Mouse (Mus musculus): ENCODE measurements around the gene Clic4. TPM values are rescaled to one million over a fixed set of nuclear protein-coding genes. Genes with fewer than 3 reads are reported as not detected.

Clic4 gene
- polyA plus RNA-seq, 1 experiment from 2014 or later = 185 TPM

DNA sequence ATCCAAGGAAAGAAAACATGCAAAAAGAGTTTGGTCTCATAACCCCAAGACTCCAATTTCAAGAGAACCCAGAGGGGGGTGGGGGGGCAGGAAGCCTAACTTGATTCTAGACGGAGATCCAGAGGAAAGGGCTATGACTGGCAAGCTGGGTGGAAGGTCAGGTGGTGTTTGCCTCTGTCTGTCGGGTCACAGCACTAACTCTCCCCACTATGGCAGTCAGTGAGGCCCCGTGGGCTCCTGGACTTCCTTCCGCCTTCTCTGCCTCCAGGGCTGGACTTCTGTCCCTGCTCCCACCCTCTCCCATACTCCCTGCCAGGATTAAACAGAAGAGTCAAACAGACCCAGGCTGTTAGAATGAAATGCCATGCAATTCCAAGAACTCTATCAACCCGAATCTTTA, 30.9 kb downstream of the Clic4 start:
- H3K4me2 ChIP-seq = no peak overlapping the region
- H3K4me3 ChIP-seq = no peak overlapping the region
- peaks cover 52% of the 10 kb centered on the region for H3K4me1 ChIP-seq
- H3K27me3 ChIP-seq = no peaks in the 10 kb centered on the region
- H3K27ac ChIP-seq = peak overlapping the region; percentile 70
- H3K9me3 ChIP-seq = no peaks in the 10 kb centered on the region
- peaks cover 11% of the 10 kb centered on the region; the same call in 1 of the 2 replicates for H3K36me3 ChIP-seq
- ATAC-seq (ENCODE audit: borderline replicate concordance, extremely low read depth, low FRiP score, low TSS enrichment) = peak; percentile 33; the same call in 1 of the 2 replicates
- WGBS = 21% methylated on average over 5 of the region's 5 CpGs
- no peak overlapping the region for H3K9ac ChIP-seq

GRCm38 (mm10) chr4:135241106-135241505, 31.5 kb downstream of the Clic4 start:
- Histone ChIP-seq H3K4me3 (no peak overlapping the region), H3K27ac (peak overlapping the region; percentile 70), H3K4me2 (no peak overlapping the region), H3K36me3 (peaks cover 11% of the 10 kb centered on the region; the same call in 1 of the 2 replicates), H3K4me1 (peaks cover 52% of the 10 kb centered on the region), H3K27me3 (no peaks in the 10 kb centered on the region), H3K9ac (no peak overlapping the region), H3K9me3 (no peaks in the 10 kb centered on the region)
- WGBS = 46% methylated on average over 5 of the region's 5 CpGs
- no peak for ATAC-seq (ENCODE audit: borderline replicate concordance, extremely low read depth, low FRiP score, low TSS enrichment)

DNA sequence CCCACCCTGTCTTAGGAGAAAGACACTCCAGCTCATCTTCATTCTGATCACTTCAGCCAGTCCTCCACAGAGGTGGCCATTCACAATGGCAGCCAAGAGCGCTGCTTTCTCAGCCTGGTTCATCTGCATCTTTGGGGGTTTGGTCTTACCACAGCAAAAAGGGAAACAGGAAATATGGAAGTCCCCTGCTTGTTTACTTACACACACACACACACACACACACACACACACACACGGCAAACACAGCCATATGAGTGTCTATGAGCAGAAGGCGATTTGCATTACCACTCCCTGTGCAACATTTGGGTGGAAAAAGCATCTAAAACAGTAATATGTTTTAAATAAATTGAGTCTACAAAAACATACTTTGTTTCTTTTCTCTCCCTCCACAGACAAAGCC, 32.3 kb downstream of the Clic4 start:
- no peak for ATAC-seq (ENCODE audit: borderline replicate concordance, extremely low read depth, low FRiP score, low TSS enrichment)
- Histone ChIP-seq H3K9ac (no peak overlapping the region), H3K27me3 (no peaks in the 10 kb centered on the region), H3K9me3 (no peaks in the 10 kb centered on the region), H3K4me2 (no peak overlapping the region), H3K27ac (no peak overlapping the region; the same call in 1 of the 2 replicates), H3K4me1 (peaks cover 45% of the 10 kb centered on the region), H3K36me3 (peaks cover 11% of the 10 kb centered on the region; the same call in 1 of the 2 replicates), H3K4me3 (no peak overlapping the region)
- WGBS = 50% methylated on average over 3 of the region's 3 CpGs

DNA sequence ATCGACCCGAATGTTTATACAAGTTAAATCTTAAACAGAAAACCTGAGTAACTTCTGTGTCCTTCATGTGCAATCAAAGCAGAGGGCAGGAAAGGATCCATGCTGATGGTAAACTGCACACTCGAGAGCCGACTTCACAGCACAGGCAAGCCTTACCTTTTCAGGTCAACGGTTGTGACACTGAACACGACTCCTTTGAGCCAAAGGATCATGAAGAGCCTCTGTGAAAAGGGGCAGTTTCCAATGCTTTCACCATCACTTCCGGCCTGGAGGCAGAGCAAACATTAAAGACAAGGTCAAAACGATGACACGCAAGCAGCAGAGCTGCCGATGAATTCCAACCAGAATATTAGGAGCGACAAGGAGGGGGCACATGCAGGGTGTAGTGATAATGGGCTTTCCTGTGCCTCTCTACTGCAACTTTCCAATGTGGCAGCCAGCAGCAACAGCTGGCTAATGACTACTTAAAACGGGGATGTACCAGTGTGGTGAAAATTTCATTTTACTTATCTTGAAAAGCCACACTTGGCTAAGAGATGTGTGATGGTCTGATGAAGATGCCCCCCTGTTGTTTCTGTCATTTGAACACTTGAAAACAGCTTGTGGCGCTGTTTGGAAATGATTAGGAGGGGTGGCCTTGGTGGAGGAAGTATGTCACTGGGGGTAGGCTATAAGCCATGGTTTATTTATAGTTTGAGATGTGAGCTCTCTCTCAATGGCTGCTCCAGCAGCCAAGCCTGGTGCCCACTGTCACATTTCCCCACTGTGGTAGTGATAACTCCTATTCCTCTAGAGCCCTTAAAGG, 33.7 kb downstream of the Clic4 start:
- Histone ChIP-seq H3K4me3 (no peak overlapping the region), H3K36me3 (peaks cover 11% of the 10 kb centered on the region; the same call in 1 of the 2 replicates), H3K27me3 (no peaks in the 10 kb centered on the region), H3K27ac (0 out of 2 replicates have a peak overlapping the region, but pooled peaks have one; percentile 13), H3K9ac (no peak overlapping the region), H3K9me3 (no peaks in the 10 kb centered on the region), H3K4me1 (peaks cover 41% of the 10 kb centered on the region), H3K4me2 (no peak overlapping the region)
- no peak; the same call in 1 of the 2 replicates for ATAC-seq (ENCODE audit: borderline replicate concordance, extremely low read depth, low FRiP score, low TSS enrichment)
- 35% methylated on average over 13 of the region's 13 CpGs for WGBS

DNA sequence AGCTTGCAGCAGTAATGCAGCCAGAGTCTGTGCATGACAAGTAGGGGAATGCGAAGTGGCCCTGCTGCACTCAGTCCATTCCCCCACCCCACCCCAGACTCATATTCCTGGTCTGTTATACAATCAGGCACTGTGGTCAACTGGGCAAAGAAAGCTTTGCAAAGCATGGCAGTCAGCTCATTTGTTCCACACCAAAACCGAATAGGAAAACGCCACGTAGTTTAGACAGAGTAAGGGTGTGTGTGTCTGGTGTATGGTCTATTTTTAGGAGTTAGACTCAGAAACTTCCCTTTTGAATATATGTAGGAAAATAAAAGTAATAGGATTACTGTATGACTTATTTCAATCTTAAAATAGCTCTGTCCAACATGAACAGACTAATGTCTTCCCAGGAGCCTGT, 36.0 kb downstream of the Clic4 start:
- Histone ChIP-seq H3K36me3 (peaks cover 11% of the 10 kb centered on the region; the same call in 1 of the 2 replicates), H3K4me2 (no peak overlapping the region), H3K4me1 (peaks cover 28% of the 10 kb centered on the region), H3K27me3 (no peaks in the 10 kb centered on the region), H3K9ac (no peak overlapping the region), H3K9me3 (no peaks in the 10 kb centered on the region), H3K27ac (no peak overlapping the region), H3K4me3 (no peak overlapping the region)
- ATAC-seq (ENCODE audit: borderline replicate concordance, extremely low read depth, low FRiP score, low TSS enrichment) = no peak
- 90% methylated on average over 4 of the region's 4 CpGs for WGBS

DNA sequence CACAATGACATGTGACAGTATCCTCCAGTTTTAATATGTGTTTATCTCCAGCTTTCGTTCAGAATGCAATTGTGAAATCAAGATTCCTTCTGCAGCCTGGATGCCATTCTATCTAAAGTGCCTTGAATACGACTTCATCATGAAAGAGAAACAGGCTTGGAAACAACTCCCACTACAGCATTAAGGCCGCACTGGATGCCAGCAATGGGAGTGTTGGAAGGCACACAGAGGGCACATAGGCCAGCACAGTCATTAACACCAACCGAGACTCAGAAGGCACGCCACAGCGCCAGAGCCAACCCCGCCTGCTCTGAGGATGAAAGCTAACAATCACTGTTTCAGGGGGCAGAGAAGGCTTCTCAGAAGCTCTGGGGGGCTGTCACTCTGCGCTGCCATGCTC, 37.1 kb downstream of the Clic4 start:
- Histone ChIP-seq H3K36me3 (peaks cover 11% of the 10 kb centered on the region; the same call in 1 of the 2 replicates), H3K4me3 (no peak overlapping the region), H3K4me1 (peaks cover 16% of the 10 kb centered on the region), H3K9ac (no peak overlapping the region), H3K9me3 (no peaks in the 10 kb centered on the region), H3K27me3 (no peaks in the 10 kb centered on the region), H3K4me2 (no peak overlapping the region), H3K27ac (0 out of 2 replicates have a peak overlapping the region, but pooled peaks have one; percentile 2)
- ATAC-seq (ENCODE audit: borderline replicate concordance, extremely low read depth, low FRiP score, low TSS enrichment) = no peak; the same call in 1 of the 2 replicates
- whole genome bisulfite sequencing = 66% methylated on average over 8 of the region's 8 CpGs

GRCm38 (mm10) chr4:135232563-135232962, 40.1 kb downstream of the Clic4 start:
- ATAC-seq (ENCODE audit: borderline replicate concordance, extremely low read depth, low FRiP score, low TSS enrichment) = no peak
- Histone ChIP-seq H3K9ac (no peak overlapping the region), H3K36me3 (no peaks in the 10 kb centered on the region; the same call in 1 of the 2 replicates), H3K4me2 (no peak overlapping the region), H3K4me1 (no peaks in the 10 kb centered on the region), H3K4me3 (no peak overlapping the region), H3K27me3 (no peaks in the 10 kb centered on the region), H3K27ac (no peak overlapping the region), H3K9me3 (no peaks in the 10 kb centered on the region)
- WGBS = 54% methylated on average over 5 of the region's 5 CpGs

DNA sequence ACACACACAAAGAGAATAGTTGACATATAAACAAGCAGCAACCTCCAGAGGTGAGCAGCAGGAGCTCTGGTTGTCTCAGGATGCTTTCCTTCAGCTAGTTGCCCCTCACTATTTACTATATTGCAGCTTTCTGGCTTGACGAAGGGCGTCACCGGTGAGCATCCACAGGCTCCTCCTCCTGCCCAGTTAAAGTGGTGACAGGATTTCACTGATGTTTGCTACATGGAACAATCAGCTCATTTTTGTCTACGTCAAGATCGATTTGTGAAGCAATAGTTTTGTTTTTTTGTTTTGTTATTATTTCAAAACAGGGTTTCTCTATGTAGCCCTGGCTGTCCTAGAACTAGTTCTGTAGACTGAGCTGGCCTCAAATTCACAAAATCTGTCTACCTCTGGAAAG, 41.1 kb downstream of the Clic4 start:
- whole genome bisulfite sequencing = 79% methylated on average over 5 of the region's 5 CpGs
- Histone ChIP-seq H3K27me3 (no peaks in the 10 kb centered on the region), H3K4me3 (no peak overlapping the region), H3K27ac (no peak overlapping the region), H3K4me1 (no peaks in the 10 kb centered on the region), H3K9me3 (no peaks in the 10 kb centered on the region), H3K4me2 (no peak overlapping the region), H3K36me3 (no peaks in the 10 kb centered on the region), H3K9ac (no peak overlapping the region)
- no peak for ATAC-seq (ENCODE audit: borderline replicate concordance, extremely low read depth, low FRiP score, low TSS enrichment)

- no peak for ATAC-seq (ENCODE audit: borderline replicate concordance, extremely low read depth, low FRiP score, low TSS enrichment)
- H3K4me3 ChIP-seq = no peak overlapping the region
- H3K4me1 ChIP-seq = no peaks in the 10 kb centered on the region
- H3K27ac ChIP-seq = no peak overlapping the region
- no peak overlapping the region for H3K4me2 ChIP-seq
- H3K27me3 ChIP-seq = no peaks in the 10 kb centered on the region
- H3K36me3 ChIP-seq = 0 out of 2 replicates have a peak, but pooled peaks cover under 1% of the 10 kb centered on the region
- H3K9me3 ChIP-seq = no peaks in the 10 kb centered on the region
- H3K9ac ChIP-seq = no peak overlapping the region
- 82% methylated on average over 3 of the region's 3 CpGs for WGBS
These were observed 41.5 kb downstream of the Clic4 start for GRCm38 (mm10) chr4:135231136-135231535.

DNA sequence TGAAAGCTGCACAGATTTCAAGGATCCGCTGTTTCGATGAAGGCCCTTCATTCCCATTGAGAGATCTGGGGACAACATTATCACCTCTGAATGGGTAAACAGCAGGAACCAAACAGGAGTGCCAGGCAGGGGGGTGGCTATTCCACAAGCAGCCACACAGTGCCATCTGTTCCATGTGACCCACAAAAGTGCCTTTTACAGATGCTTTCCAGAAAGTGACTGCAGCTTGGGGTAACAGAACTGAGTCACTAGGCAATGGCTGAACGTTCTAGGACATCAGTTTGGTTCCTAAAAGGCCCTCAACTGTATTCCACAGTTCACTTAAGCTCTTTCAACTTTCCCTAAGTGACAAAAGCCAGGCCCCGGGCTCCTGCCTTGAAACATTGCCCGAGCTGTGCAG, 42.0 kb downstream of the Clic4 start:
- no peak overlapping the region for H3K9ac ChIP-seq
- H3K4me2 ChIP-seq = no peak overlapping the region
- no peaks in the 10 kb centered on the region for H3K4me1 ChIP-seq
- H3K36me3 ChIP-seq = 0 out of 2 replicates have a peak, but pooled peaks cover 5% of the 10 kb centered on the region
- H3K27me3 ChIP-seq = no peaks in the 10 kb centered on the region
- H3K27ac ChIP-seq = no peak overlapping the region
- WGBS = 76% methylated on average over 5 of the region's 5 CpGs
- no peak overlapping the region for H3K4me3 ChIP-seq
- H3K9me3 ChIP-seq = no peaks in the 10 kb centered on the region
- no peak for ATAC-seq (ENCODE audit: borderline replicate concordance, extremely low read depth, low FRiP score, low TSS enrichment)

- H3K36me3 ChIP-seq = peaks cover 6% of the 10 kb centered on the region; the same call in 1 of the 2 replicates
- no peaks in the 10 kb centered on the region for H3K4me1 ChIP-seq
- no peaks in the 10 kb centered on the region for H3K9me3 ChIP-seq
- H3K27me3 ChIP-seq = no peaks in the 10 kb centered on the region
- 64% methylated on average over 4 of the region's 4 CpGs for WGBS
- H3K27ac ChIP-seq = no peak overlapping the region
- no peak for ATAC-seq (ENCODE audit: borderline replicate concordance, extremely low read depth, low FRiP score, low TSS enrichment)
- no peak overlapping the region for H3K4me3 ChIP-seq
- no peak overlapping the region for H3K9ac ChIP-seq
- H3K4me2 ChIP-seq = no peak overlapping the region
These were observed 42.7 kb downstream of the Clic4 start for GRCm38 (mm10) chr4:135229871-135230270.

DNA sequence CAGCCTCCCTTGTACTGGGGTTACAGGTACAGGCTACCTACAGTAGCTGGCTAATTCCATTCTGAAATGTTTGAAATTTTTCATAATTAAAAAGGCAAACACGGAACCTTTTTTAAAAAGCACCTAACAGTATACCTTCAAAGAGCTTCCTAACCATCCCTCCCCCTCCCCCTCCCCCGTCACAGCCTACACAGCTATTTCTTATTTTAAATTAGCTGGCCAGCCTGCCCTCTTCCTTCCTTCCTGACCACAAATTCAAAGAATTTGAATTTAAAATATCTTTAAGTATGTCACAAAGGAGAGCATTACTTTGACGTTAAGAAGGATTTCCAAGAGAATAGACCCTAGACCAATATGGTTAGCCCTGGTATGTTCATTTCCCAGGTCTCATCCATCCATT, 44.5 kb downstream of the Clic4 start:
- no peak overlapping the region for H3K27ac ChIP-seq
- peaks cover 21% of the 10 kb centered on the region for H3K36me3 ChIP-seq
- H3K4me3 ChIP-seq = no peak overlapping the region
- H3K4me2 ChIP-seq = no peak overlapping the region
- H3K9me3 ChIP-seq = no peaks in the 10 kb centered on the region
- H3K27me3 ChIP-seq = no peaks in the 10 kb centered on the region
- WGBS = 60% methylated on average over 3 of the region's 3 CpGs
- no peak overlapping the region for H3K9ac ChIP-seq
- ATAC-seq (ENCODE audit: borderline replicate concordance, extremely low read depth, low FRiP score, low TSS enrichment) = no peak
- H3K4me1 ChIP-seq = no peaks in the 10 kb centered on the region
